ENCODE assay signal across 8 mouse cellular contexts in genomic region chr11:116854279-116854678, GRCm38 (mm10). TPM values are rescaled to one million over a fixed set of nuclear protein-coding genes. Genes with fewer than 3 reads are reported as not detected.
DNase-seq lines count a peak whose midpoint lies in the region; ATAC-seq and TF ChIP-seq lines count a peak whose summit lies in the region.

No protein-coding gene starts in this region.

- no peak for TF ChIP-seq POLR2A in ES-Bruce4 (IDR thresholded peaks at IDR 0.05; ENCODE audit: insufficient read depth, low read length)

- peak overlapping the region; percentile 100 for H3K27ac ChIP-seq in heart, embryonic 13.5 days (replicated peaks)
- H3K27ac ChIP-seq in ES-Bruce4 (ENCODE audit: insufficient read depth, low read length): no peak overlapping the region
- H3K27ac ChIP-seq in forebrain, postnatal 0 days (ENCODE audit: low read depth, low read length): peak overlapping the region; percentile 99; the same call in 1 of the 2 replicates
- H3K27ac ChIP-seq in macrophage: peak overlapping the region; percentile 95

- no peaks in the 10 kb centered on the region for H3K9me3 ChIP-seq in heart, embryonic 13.5 days
- no peaks in the 10 kb centered on the region for H3K9me3 ChIP-seq in ES-Bruce4 (replicated peaks; ENCODE audit: control insufficient read depth, insufficient read depth, low read length, poor library complexity, severe bottlenecking)
- H3K9me3 ChIP-seq in forebrain, postnatal 0 days (ENCODE audit: low read length): no peaks in the 10 kb centered on the region

- TF ChIP-seq EP300 in ES-Bruce4 (IDR thresholded peaks at IDR 0.05; ENCODE audit: insufficient read depth, low read depth, low read length): no peak

- no peak for ATAC-seq in heart, embryonic 13.5 days (ENCODE audit: extremely low read depth, insufficient number of reproducible peaks, low FRiP score, low TSS enrichment)
- ATAC-seq in forebrain, postnatal 0 days: no peak
- ATAC-seq in cerebellum, adult (ENCODE audit: insufficient number of reproducible peaks, low FRiP score, low TSS enrichment): no peak

- peaks cover 47% of the 10 kb centered on the region for H3K4me1 ChIP-seq in heart, embryonic 13.5 days
- no peaks in the 10 kb centered on the region for H3K4me1 ChIP-seq in ES-Bruce4 (ENCODE audit: control insufficient read depth, insufficient read depth, low read length)
- H3K4me1 ChIP-seq in forebrain, postnatal 0 days (ENCODE audit: insufficient read depth): peaks cover 20% of the 10 kb centered on the region

- DNase-seq in heart, adult 9 months (ENCODE audit: low spot score in 2 of 2): no peak
- DNase-seq in forebrain, postnatal 0 days: no peak
- no peak for DNase-seq in ovary, postnatal 14 days (ENCODE audit: low spot score)
- DNase-seq in kidney, adult 11 months: no peak

- peaks cover 84% of the 10 kb centered on the region for H3K79me2 ChIP-seq in macrophage (ENCODE audit: inconsistent target)

- TF ChIP-seq CTCF in ES-Bruce4 (IDR thresholded peaks at IDR 0.05; ENCODE audit: low read depth, low read length): no peak
- TF ChIP-seq CTCF in forebrain, postnatal 0 days (IDR thresholded peaks at IDR 0.05; ENCODE audit: low read depth): no peak

- 31% methylated on average over 10 of the region's 10 CpGs for WGBS in heart, embryonic 13.5 days
- WGBS in forebrain, postnatal 0 days: 45% methylated on average over 10 of the region's 10 CpGs
- whole genome bisulfite sequencing in macrophage (ENCODE audit: missing documents): 14% methylated on average over 10 of the region's 10 CpGs

- H3K9ac ChIP-seq in heart, embryonic 13.5 days: peak overlapping the region; percentile 99
- peak overlapping the region; percentile 88 for H3K9ac ChIP-seq in ES-Bruce4 (ENCODE audit: low read depth, poor library complexity, severe bottlenecking)
- peak overlapping the region; percentile 95 for H3K9ac ChIP-seq in forebrain, postnatal 0 days

- H3K36me3 ChIP-seq in heart, embryonic 13.5 days: peaks cover 47% of the 10 kb centered on the region
- H3K36me3 ChIP-seq in ES-Bruce4 (ENCODE audit: control insufficient read depth, insufficient read depth, low read length, poor library complexity, severe bottlenecking) (peaks cover 27% of the 10 kb centered on the region), macrophage (ENCODE audit: inconsistent target) (peaks cover 21% of the 10 kb centered on the region)
- peaks cover 4% of the 10 kb centered on the region for H3K36me3 ChIP-seq in forebrain, postnatal 0 days (ENCODE audit: insufficient read depth)

- peak overlapping the region; percentile 86 for H3K4me2 ChIP-seq in heart, embryonic 13.5 days
- H3K4me2 ChIP-seq in forebrain, postnatal 0 days (ENCODE audit: low read depth): peak overlapping the region; percentile 72

- H3K27me3 ChIP-seq in heart, embryonic 13.5 days (replicated peaks): no peaks in the 10 kb centered on the region
- H3K27me3 ChIP-seq in ES-Bruce4 (ENCODE audit: control insufficient read depth, insufficient read depth, low read length, poor library complexity, severe bottlenecking): no peaks in the 10 kb centered on the region
- no peaks in the 10 kb centered on the region for H3K27me3 ChIP-seq in forebrain, postnatal 0 days (ENCODE audit: insufficient read depth, low read length)

- H3K4me3 ChIP-seq in heart, embryonic 13.5 days: peak overlapping the region; percentile 99
- H3K4me3 ChIP-seq in ES-Bruce4 (ENCODE audit: low read depth, low read length) (peak overlapping the region; percentile 76; the same call in 1 of the 2 replicates), macrophage (ENCODE audit: inconsistent target) (peak overlapping the region; percentile 88)
- peak overlapping the region; percentile 99 for H3K4me3 ChIP-seq in forebrain, postnatal 0 days (ENCODE audit: low read depth, low read length)

RNA-seq across cellular contexts. Expression of gene Srsf2, which starts 1.4 kb away (rescaled TPM):
- 530 and 543 TPM in 2 replicates for polyA plus RNA-seq in heart, embryonic 13.5 days (2015; fragmentation: Nextera tagmentation; extraction: Ambion mirVana)
- 414 and 425 TPM in 2 replicates for polyA plus RNA-seq in ES-Bruce4 (2011; ENCODE audit: insufficient read depth, insufficient read length, low read depth, missing spikeins)
- total RNA-seq in forebrain, postnatal 0 days (2014; rRNA removed): 249 and 262 TPM in 2 replicates
- polyA plus RNA-seq in forebrain, postnatal 0 days (2015; fragmentation: Nextera tagmentation; extraction: Ambion mirVana): 477 and 486 TPM in 2 replicates
- total RNA-seq in macrophage (2018; cell fraction: chromatin; rRNA removed): 1,000 to 10,000 TPM in 1 of 26 experiments, 100 to 1,000 TPM in 25; 145 to 1,072 (median 478) TPM
- total RNA-seq in macrophage (2018; cell fraction: cytosol; rRNA removed): 100 to 1,000 TPM; 106 to 202 (median 158) TPM
- 100 to 1,000 TPM; 151 to 994 (median 359) TPM for total RNA-seq in macrophage (2018; cell fraction: nucleus; rRNA removed)
- 176 to 306 TPM (median 187 TPM) in 3 replicates for polyA plus RNA-seq in macrophage (2018)

RNA-seq across cellular contexts. Expression of gene Mfsd11, which starts 2.0 kb away (rescaled TPM):
- polyA plus RNA-seq in heart, embryonic 13.5 days (2015; fragmentation: Nextera tagmentation; extraction: Ambion mirVana): 32.2 and 35.5 TPM in 2 replicates
- polyA plus RNA-seq in ES-Bruce4 (2011; ENCODE audit: insufficient read depth, insufficient read length, low read depth, missing spikeins) (14.6 and 15.1 TPM in 2 replicates), macrophage (2018) (105 to 174 TPM (median 118 TPM) in 3 replicates)
- total RNA-seq in forebrain, postnatal 0 days (2014; rRNA removed): 29.9 and 38.2 TPM in 2 replicates
- 46.8 and 52.4 TPM in 2 replicates for polyA plus RNA-seq in forebrain, postnatal 0 days (2015; fragmentation: Nextera tagmentation; extraction: Ambion mirVana)
- total RNA-seq in macrophage (2018; cell fraction: chromatin; rRNA removed): 100 to 1,000 TPM in 12 of 26 experiments, 10 to 100 TPM in 14; 23.7 to 296 (median 94.4) TPM
- total RNA-seq in macrophage (2018; cell fraction: cytosol; rRNA removed): 100 to 1,000 TPM in 24 of 26 experiments, 10 to 100 TPM in 2; 90.2 to 220 (median 154) TPM
- total RNA-seq in macrophage (2018; cell fraction: nucleus; rRNA removed): 100 to 1,000 TPM in 22 of 26 experiments, 10 to 100 TPM in 4; 26.4 to 272 (median 148) TPM

RNA-seq across cellular contexts. Expression of gene Jmjd6, which starts 11.0 kb away (rescaled TPM):
- 61.7 and 75.3 TPM in 2 replicates for polyA plus RNA-seq in heart, embryonic 13.5 days (2015; fragmentation: Nextera tagmentation; extraction: Ambion mirVana)
- polyA plus RNA-seq in ES-Bruce4 (2011; ENCODE audit: insufficient read depth, insufficient read length, low read depth, missing spikeins) (45.6 and 49.0 TPM in 2 replicates), macrophage (2018) (19.8 to 25.1 TPM (median 21.8 TPM) in 3 replicates)
- total RNA-seq in forebrain, postnatal 0 days (2014; rRNA removed): 41.4 and 55.9 TPM in 2 replicates
- polyA plus RNA-seq in forebrain, postnatal 0 days (2015; fragmentation: Nextera tagmentation; extraction: Ambion mirVana): 48.1 and 50.1 TPM in 2 replicates
- 10 to 100 TPM in 25 of 26 experiments, 1 to 10 TPM in 1; 8.9 to 67.5 (median 36.3) TPM for total RNA-seq in macrophage (2018; cell fraction: chromatin; rRNA removed)
- 10 to 100 TPM; 11.3 to 25.6 (median 19.8) TPM for total RNA-seq in macrophage (2018; cell fraction: cytosol; rRNA removed)
- 10 to 100 TPM; 13.7 to 59.6 (median 24.8) TPM for total RNA-seq in macrophage (2018; cell fraction: nucleus; rRNA removed)

RNA-seq across cellular contexts. Expression of gene Mettl23, which starts 11.2 kb away (rescaled TPM):
- polyA plus RNA-seq in heart, embryonic 13.5 days (2015; fragmentation: Nextera tagmentation; extraction: Ambion mirVana): 63.8 and 68.8 TPM in 2 replicates
- polyA plus RNA-seq in ES-Bruce4 (2011; ENCODE audit: insufficient read depth, insufficient read length, low read depth, missing spikeins) (27.5 TPM in 2 replicates), macrophage (2018) (12.5 to 17.0 TPM (median 16.0 TPM) in 3 replicates)
- 40.3 and 55.4 TPM in 2 replicates for total RNA-seq in forebrain, postnatal 0 days (2014; rRNA removed)
- polyA plus RNA-seq in forebrain, postnatal 0 days (2015; fragmentation: Nextera tagmentation; extraction: Ambion mirVana): 54.2 and 69.3 TPM in 2 replicates
- 10 to 100 TPM in 10 of 26 experiments, 1 to 10 TPM in 16; 1.5 to 20.7 (median 6.8) TPM for total RNA-seq in macrophage (2018; cell fraction: chromatin; rRNA removed)
- 10 to 100 TPM; 10.5 to 17.5 (median 13.8) TPM for total RNA-seq in macrophage (2018; cell fraction: cytosol; rRNA removed)
- total RNA-seq in macrophage (2018; cell fraction: nucleus; rRNA removed): 10 to 100 TPM in 11 of 26 experiments, 1 to 10 TPM in 15; 2.5 to 24.4 (median 8.3) TPM

RNA-seq across cellular contexts. Expression of gene Mxra7, which starts 26.4 kb away (rescaled TPM):
- 18.4 and 19.3 TPM in 2 replicates for polyA plus RNA-seq in heart, embryonic 13.5 days (2015; fragmentation: Nextera tagmentation; extraction: Ambion mirVana)
- polyA plus RNA-seq in ES-Bruce4 (2011; ENCODE audit: insufficient read depth, insufficient read length, low read depth, missing spikeins): 20.4 and 22.1 TPM in 2 replicates
- total RNA-seq in forebrain, postnatal 0 days (2014; rRNA removed): 9.8 TPM in 2 replicates
- 11.7 and 16.0 TPM in 2 replicates for polyA plus RNA-seq in forebrain, postnatal 0 days (2015; fragmentation: Nextera tagmentation; extraction: Ambion mirVana)
- total RNA-seq in macrophage (2018; cell fraction: chromatin; rRNA removed): 1 to 10 TPM in 1 of 26 experiments, not detected in 25; 5.3 TPM
- under 1 TPM in 9 of 26 experiments, not detected in 17; 0.07 to 0.22 (median 0.09) TPM for total RNA-seq in macrophage (2018; cell fraction: cytosol; rRNA removed)
- total RNA-seq in macrophage (2018; cell fraction: nucleus; rRNA removed): 1 to 10 TPM in 1 of 26 experiments, not detected in 25; 2.3 TPM
- not detected in 3 replicates for polyA plus RNA-seq in macrophage (2018)
